Mouse (Mus musculus): ENCODE results near the gene Sec63.

Gene Sec63

DNA sequence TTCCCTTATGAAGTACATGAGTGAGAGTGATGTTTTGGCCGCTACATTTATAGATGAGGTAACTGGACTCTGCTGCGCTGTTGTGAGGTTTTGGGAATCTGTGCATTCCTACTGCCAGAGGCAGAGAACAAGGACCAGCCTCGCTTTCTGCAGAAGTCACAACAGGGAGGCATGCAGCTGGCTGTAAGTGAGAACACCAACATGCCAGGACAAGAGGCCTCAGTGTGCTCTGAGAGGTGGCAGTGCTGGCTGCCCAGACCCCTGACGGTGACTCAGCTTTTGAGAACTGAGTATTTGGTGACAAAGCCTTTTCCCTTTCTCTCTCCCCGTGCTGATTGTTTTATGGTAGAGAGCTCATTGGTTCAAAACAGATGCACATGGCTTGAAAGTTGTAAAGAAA, 103.4 kb downstream of the Sec63 start:
- DNase-seq = no peak

DNA sequence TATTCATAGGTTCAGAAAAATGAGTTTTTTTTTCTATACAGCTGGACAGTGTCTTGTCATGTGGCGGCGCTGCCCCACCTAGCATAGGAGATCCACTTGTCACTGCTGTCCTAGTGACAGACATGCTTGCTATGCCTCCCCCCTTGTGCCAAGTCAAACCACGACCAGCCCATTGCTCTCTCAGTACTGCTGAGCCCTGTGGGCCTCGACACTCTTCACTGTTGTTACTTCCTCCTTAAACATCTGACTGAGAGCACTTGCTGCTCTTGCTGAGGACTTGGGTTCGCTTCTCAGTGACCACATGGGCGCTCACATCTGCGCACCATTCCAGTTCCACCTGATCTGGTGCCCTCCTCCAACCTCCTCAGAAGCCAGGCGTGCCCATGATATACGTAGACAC, 107.1 kb downstream of the Sec63 start:
- DNase-seq = no peak

DNA sequence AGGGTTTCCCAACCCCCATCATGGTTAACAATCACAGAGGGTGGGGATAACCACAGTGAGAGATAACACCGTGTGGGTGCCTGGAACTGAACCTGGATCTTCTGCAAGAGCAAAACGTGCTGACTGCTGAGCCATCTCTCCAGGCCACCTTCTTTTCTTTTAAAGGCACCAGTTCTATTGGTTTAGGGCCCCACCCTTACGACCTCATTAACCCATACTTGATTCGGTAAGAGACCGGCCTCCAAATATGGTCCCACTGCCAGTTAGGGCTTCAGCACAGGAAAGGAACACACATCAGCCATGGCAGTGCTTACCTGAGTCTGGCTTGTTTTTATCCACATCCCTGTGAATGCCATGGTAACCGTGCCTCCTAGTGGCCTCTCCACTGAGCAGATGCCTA, 108.2 kb downstream of the Sec63 start:
- no peak for DNase-seq

DNA sequence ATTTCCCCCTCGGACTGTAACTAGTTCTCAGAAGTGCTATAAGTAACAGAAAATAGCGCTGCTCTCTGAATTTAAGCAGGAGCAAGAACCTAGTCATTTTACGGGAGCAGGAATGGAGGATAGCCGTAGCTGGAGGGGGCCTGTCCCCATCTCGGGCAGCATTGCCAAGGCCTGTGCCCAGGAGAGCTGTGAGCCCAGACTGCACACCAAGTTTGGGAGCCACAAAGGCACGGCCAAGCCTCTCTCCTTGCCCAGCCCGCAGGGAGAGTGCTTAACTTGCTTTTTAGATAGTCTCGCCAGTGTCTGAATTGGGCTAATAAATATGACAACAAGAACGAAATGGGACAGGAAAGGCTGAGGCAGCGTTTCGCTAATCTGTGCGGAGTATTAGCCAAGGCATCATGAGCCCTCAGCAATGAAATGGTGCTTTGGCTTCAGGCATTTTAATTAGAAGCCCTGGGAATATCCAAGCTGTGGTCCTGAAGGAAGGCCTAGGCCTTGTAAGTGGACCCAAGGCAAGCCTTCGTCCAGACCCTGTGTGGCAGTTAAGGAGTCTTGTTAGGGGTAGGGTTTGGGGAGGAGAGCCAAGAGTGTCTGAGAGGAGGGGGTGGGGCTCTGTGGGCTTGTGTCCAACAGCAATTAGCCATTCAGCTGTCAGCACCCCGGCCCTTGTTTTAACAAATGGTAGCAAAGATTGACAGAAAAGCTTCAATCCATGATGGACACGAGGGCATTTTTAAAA, 111.1 kb downstream of the Sec63 start:
- DNase-seq = no peak

DNA sequence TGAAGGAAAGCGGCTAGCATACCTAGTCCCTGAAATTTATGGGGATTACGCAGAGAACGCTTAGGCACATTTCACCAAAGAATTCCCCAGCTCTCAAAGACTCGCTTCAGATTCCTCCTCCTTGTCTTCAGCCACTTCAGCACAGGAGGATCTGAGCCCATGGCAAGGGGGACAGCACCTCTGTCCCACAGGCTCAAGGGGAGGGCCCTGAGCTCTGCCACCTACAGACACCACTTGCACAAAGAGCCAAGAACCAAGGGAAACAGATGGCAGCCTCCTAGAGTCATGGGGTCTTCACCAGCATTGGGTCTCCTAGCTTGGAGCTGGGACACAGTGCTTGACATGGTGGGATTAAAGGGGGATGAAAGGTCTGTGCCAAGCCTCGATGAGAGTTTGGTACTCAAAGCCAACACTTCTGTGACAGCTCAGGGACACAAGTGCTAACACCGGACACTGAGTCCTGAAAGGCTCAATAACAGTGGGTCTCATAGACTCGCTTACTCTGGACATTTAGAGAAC, 111.8 kb downstream of the Sec63 start:
- no peak for DNase-seq

DNA sequence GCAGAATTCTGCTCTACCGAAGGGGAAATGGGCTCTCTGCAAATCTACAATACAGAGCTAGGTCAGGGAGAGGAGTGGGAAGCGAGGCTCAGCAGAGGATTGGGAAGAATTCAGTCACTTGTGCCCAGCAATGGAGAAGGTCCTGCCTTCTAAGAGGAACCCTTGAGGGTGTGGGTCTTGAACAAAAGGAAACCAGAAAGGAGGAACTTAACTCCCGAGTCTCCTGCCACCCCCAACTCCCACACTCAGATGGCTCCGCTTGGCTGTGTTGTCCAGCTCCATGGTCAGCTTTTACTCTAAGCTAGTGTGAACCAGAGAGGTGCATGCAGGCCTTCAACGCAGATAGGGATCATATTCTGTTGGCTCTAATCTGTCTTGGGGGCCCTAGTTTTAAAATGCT, 114.9 kb downstream of the Sec63 start:
- DNase-seq = no peak

DNA sequence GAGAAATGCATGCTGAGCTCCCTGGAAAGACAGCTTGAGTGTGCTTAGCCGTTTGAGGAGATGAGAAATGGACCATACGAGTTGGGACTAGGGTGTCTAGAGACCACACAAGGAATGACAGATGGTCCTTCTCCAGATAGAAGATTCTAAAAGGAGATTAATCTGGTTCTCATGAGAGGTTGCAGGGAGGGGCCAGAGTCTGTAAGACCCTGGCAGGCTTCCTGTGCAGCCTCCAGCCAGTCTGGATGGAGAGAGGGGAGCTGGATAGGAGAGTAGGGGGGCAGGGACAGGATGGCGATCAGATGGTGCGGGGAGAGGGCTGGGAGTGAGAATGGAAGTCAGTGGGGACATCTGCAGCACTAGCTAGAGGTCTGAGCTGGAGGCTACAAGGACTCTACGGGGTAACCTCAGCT, 118.0 kb downstream of the Sec63 start:
- no peak for DNase-seq

DNA sequence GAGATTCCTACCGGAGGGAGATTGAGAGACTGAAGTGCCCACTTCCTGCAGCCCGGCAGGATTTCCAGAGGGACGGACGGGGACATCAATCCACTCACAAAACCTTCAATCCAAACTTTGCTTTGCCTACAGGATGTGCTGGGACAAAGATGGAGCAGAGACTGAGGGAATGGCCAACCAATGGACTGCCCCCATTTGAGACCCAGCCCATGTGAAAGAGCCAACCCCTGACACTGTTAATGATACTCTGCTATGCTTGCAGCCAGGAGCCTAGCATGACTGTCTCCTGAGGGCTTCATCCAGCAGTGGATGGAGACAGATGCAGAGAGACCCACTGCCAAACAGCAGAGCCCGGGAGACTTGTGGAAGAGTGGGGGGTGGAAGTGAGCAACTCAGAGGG, 118.4 kb downstream of the Sec63 start:
- DNase-seq = no peak
